Mouse (Mus musculus): ENCODE results near the gene Rnf216. TPM values are rescaled to one million over a fixed set of nuclear protein-coding genes. Genes with fewer than 3 reads are reported as not detected.

Rnf216 gene
- total RNA-seq, 1 experiment from 2014 or later: 127 TPM

DNA sequence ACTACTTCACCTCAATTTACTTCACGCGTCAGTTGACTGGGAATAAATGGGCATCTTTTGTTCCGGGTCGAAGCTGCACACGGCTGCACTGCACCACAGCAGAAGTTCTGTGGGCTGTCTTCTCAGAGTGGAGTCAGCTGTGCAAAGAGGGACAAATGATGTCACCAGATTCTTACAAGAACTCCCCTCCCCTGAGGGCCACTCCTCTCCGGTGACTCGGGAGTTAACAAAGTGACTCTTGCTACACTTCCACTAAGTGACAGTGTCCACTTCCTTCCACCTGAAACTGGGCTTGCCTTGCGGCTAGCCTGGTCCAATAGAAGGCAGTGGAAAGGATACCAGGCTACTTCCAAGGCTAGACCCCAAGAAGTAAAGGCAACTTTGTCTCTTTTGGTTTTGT is 9.3 kb upstream of the Rnf216 start:
- no peak for ATAC-seq (ENCODE audit: extremely low read depth, insufficient number of reproducible peaks, low FRiP score, poor library complexity, severe bottlenecking)

DNA sequence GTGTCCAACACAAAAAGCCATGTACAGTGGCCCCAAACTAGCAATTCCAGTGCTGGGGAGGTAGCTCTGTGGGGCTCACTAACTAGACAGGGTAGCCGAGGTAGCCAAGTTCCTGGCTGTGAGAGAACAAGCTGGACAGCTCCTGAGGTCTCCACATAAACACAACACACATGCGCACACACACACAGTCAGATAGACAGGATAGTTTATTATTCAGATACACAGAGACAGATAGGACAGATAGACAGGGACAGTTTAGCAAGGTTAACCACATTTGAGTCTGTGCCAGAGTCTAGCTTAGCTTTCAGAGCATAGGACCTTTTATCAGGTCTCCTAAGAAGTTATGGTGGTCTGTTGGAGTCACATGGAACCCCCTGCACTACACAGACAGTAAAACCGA is 6.0 kb downstream of the Rnf216 start:
- ATAC-seq (ENCODE audit: extremely low read depth, insufficient number of reproducible peaks, low FRiP score, poor library complexity, severe bottlenecking): no peak

DNA sequence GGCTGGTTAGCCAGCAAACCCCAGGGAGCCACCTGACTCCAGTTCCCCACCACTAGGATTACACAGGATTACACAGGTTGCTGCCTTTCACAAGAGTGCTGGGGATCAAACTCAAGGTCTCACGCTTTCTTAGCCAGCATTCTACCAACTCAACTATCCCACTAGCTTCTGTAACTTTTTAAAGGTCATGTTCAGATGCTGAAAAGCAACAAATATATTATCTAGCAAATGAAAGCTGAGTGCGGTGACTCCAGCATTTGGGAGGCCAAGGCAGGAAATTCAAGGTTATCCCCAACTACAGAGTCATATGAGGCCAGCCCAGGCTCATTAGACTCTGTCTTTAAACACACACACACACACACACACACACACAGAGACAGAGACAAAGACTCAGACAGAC is 9.6 kb downstream of the Rnf216 start:
- ATAC-seq (ENCODE audit: extremely low read depth, insufficient number of reproducible peaks, low FRiP score, poor library complexity, severe bottlenecking): no peak

DNA sequence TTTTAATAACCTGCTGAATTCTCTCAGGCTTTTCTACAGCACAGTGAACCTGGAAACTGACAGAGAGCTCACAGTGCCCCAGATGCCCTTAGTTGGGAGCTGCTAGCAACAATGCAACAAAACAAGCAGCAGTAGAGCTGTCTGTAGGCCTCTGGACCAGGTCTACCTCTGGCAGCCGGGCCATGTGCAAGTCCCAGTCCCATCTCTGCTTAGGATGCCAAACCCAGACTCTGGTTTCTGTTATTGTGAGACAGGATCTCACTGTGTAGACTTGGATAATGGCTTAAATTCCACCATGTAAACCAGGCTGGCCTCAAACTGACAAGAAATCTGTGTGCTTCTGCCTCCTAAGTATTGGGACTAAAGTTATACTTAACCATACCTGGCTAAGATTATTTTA is 11.2 kb downstream of the Rnf216 start:
- ATAC-seq (ENCODE audit: extremely low read depth, insufficient number of reproducible peaks, low FRiP score, poor library complexity, severe bottlenecking): no peak

DNA sequence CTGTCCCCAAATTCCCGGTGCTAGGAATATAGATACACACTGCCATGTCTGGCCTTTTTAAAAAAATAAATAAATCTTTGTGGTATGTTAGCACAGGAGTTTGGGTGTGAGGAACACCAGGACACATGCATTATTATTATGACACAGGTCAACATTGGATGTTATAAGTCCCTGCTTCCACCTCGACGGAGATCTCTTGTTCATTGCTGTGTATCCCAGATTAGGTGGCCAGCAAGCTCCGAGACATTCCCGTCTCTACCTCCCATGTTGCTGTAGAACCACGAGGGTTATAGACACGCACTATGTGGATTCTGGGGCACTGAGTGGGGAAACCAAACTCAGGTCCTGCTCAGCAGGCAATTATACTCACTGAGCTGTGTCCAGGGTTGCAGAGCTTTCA is 17.5 kb downstream of the Rnf216 start:
- ATAC-seq (ENCODE audit: extremely low read depth, insufficient number of reproducible peaks, low FRiP score, poor library complexity, severe bottlenecking): no peak

DNA sequence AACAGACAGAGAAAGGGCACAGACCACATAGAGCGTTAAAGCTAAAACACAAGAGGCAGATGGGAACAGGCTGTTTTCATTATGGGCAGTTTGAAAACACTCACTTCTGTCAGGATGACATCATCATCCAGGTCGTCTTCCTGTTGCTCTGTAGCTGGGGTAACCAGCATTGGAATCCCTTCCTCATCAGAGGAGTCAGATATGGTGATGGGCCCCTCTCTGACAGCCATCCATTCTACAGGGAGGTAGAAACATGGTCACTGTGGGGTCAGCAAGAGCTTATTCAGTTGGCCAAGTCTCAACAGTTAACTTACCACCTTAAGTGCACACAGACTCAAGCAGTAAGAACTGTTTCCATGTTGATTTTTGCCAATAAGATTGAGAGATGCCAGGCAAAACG is 19.9 kb downstream of the Rnf216 start:
- no peak for ATAC-seq (ENCODE audit: extremely low read depth, insufficient number of reproducible peaks, low FRiP score, poor library complexity, severe bottlenecking)

DNA sequence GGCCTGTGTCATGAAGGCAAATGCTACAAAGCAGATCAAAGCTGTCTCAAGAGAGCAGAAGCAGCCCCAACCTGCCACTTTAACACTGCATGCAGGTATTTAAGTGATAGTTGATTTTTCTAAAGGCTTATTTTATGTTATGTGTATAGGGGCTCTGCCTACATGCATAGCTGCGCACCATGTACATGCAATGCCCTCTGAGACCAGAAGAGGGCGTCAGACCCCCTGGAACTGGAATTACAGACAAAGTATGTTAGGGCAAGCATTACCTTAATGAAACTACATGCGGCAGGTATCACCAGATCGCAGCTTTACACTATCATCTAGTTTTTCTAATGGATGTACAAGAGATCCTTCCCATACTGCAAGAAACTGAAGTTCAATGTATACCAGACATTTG is 27.9 kb downstream of the Rnf216 start:
- ATAC-seq (ENCODE audit: extremely low read depth, insufficient number of reproducible peaks, low FRiP score, poor library complexity, severe bottlenecking): no peak

DNA sequence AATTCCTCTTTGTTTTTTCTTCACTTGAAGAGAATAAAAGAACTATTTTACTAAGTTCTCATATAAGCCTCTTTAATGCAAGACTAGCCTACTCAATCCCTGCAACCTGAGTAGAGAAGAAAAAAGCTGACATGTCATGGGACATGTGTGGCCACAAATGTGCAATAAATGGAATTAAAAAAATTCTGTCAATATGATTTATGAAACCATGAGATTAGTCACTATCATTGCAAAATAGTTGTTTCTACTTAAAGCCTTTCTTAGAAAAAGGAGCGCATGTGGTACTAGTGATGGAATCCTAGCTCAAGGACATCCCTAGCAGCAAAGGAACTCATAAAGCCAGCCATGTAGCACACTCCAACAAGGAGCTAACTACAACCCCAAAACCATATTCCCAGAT is 33.0 kb downstream of the Rnf216 start:
- no peak for ATAC-seq (ENCODE audit: extremely low read depth, insufficient number of reproducible peaks, low FRiP score, poor library complexity, severe bottlenecking)

DNA sequence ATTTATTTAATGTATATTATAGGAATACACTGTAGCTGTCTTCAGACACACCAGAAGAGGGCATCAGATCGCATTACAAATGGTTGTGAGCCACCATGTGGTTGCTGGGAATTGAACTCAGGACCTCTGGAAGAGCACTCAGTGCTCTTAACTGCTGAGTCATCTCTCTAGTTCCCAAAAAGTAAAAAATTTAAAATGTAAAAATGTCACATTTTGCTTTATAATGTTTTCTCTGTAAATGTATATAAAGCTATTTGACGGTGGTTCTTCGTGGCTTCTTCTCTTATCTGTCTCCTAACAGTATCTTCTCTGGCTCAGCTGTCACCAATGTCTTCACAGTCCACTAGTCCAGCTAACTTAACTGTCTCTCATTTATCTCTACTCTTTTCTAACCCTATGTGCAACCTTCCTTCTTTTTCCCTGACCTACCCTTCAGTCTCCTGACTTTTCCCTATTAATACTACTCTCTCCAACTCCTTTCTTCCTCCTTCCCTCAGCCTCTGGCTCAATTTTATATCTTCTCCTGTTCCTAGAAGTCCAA is 36.1 kb downstream of the Rnf216 start:
- no peak for ATAC-seq (ENCODE audit: extremely low read depth, insufficient number of reproducible peaks, low FRiP score, poor library complexity, severe bottlenecking)

DNA sequence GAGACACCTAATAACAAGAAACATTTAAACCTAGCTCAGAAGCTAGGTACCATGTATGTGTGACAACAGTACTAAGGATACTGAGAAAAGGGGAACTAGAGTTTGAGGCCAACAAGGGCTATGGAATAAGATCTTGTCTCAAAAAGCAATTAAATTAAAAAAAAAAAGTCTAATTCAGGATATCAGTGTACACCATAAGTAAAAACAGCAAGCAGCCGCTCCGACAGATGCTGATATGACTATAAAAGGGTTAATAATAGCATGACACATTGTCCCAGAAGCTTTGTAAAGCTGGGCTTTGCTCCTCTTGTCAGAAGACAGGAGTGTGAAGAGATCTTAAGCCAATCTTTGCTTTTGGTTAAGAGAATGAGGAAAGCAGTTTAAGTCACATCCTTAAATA is 36.8 kb downstream of the Rnf216 start:
- no peak for ATAC-seq (ENCODE audit: extremely low read depth, insufficient number of reproducible peaks, low FRiP score, poor library complexity, severe bottlenecking)

DNA sequence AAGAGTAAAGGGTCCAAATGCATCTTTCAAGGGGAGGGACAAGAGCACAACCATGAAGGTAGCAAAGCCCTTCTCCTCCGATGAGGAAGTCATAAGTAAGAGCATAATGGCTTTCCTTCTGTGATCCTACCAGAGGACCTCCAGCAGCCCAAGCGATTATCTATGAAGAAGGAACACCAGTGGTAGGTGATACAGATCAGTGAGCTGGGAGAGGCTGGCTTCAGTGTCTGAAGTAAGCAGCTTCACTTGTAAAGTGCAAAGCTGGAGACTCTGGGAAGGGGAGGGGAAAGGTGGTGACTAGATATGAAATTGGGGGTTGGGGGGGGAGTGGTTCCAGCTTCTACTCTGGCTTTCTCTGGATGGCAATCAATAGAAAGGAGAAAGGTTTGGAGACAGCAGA is 43.7 kb downstream of the Rnf216 start:
- no peak for ATAC-seq (ENCODE audit: extremely low read depth, insufficient number of reproducible peaks, low FRiP score, poor library complexity, severe bottlenecking)

DNA sequence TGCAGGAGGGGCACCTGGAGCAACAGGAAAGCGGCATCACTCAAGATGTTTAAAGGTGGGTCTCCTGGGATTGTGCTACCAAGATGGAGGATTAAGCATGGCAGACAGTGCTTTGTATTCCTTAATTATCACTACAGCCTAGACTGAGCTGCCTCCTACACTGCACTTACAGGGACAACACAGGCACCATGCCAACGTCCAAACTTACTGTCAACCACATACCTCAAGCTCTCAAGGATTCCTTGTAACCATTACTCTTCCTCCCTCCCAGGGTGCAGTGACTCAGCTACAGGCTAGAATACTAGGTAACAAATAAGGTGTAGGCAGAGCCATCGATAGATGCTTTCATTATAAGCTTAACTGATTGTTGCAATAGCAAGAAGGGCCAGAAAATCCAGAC is 44.4 kb downstream of the Rnf216 start:
- no peak for ATAC-seq (ENCODE audit: extremely low read depth, insufficient number of reproducible peaks, low FRiP score, poor library complexity, severe bottlenecking)

DNA sequence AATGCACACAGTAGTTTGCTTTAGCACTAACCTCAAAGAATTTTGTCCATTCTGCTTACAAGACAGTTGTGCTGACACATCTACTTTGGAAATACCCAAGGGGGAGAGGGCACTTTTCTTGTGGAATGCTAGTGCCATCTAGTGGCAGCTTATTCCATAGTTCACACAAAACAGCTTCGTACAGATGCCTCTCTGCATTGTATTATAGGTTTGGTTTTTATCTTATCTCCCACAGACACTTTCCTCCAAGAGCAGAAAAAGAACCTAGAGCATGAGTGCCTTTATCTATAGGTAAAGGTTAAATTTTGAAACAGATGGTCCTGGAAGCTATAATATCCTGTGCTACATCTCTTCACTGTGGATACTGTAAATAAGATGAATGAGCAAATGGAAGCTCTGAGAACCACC is 46.2 kb downstream of the Rnf216 start:
- peak; percentile 94 for ATAC-seq (ENCODE audit: extremely low read depth, insufficient number of reproducible peaks, low FRiP score, poor library complexity, severe bottlenecking)

DNA sequence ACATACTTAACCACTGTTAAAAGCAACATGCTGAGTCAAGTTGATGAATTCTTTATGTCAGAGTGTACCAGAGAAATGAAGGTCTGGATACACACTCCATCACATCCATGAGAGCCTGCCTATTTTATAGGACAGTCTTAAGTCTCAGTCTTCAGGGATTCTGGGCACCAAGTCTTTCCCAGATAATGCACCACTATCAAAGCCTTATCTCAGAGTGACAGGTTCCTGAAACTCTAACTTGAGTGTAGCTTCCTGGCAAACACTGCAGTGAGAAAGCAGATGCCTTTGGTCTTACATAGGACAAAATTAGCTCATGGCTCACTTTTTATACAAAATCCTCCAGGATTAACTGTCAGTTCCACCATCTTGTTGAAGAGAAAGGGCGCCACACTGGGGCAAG is 46.7 kb downstream of the Rnf216 start:
- ATAC-seq (ENCODE audit: extremely low read depth, insufficient number of reproducible peaks, low FRiP score, poor library complexity, severe bottlenecking): no peak

DNA sequence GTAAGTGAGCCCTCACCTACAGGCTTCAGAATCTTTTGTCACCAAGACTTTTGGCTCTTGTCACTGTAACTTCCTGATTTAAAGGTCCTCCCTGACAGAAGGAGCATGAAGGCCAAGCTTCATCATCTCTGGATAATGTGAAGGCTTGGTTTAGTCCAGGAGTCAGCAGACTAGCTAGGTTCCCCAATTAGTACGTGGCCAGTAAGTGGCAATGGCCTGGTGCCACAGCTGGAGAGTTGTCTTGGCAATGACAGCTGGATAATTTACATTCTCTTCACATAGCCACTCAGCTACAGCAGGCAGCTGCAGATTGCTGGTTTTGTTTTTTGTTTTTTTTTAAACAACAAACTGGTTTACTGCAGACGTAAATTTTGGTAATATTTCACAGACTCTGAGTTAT is 47.6 kb downstream of the Rnf216 start:
- ATAC-seq (ENCODE audit: extremely low read depth, insufficient number of reproducible peaks, low FRiP score, poor library complexity, severe bottlenecking): no peak

DNA sequence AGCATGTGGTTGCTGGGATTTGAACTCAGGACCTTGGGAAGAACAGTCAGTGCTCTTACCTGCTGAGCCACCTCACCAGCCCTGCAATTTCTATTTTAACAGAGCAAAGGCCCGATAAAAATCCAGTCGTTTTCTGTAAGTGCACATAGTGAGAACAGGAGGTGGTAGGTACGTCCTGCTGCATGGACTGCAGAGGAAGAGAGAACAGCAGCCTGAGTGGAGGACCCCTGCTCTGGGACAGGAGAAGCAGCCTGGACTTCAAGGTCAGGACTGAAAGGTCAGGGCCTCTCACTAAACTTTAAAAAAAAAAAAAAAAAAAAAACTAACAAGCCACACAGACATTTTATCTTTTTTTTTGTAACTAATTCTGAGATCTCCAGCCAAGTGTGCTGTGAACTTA is 50.5 kb downstream of the Rnf216 start:
- no peak for ATAC-seq (ENCODE audit: extremely low read depth, insufficient number of reproducible peaks, low FRiP score, poor library complexity, severe bottlenecking)

DNA sequence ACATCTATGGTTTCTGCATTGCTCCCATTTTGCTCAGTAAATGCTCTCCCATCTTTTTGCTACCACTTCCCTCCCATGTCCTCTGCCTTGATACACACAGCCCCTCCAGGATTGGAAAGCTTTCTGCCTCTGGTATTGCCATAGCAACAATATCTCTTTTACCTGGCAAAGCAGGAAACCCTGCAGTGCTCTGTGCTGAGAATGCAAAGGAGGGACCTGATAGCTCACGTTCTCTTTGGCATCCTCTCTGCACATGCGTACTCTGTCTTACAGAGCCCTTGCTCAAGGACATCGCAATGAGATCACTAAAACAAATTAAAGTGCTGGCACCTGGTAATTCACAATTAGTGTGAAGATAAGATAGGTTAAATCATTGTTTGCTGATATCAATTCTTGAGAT is 51.3 kb downstream of the Rnf216 start:
- ATAC-seq (ENCODE audit: extremely low read depth, insufficient number of reproducible peaks, low FRiP score, poor library complexity, severe bottlenecking): no peak

DNA sequence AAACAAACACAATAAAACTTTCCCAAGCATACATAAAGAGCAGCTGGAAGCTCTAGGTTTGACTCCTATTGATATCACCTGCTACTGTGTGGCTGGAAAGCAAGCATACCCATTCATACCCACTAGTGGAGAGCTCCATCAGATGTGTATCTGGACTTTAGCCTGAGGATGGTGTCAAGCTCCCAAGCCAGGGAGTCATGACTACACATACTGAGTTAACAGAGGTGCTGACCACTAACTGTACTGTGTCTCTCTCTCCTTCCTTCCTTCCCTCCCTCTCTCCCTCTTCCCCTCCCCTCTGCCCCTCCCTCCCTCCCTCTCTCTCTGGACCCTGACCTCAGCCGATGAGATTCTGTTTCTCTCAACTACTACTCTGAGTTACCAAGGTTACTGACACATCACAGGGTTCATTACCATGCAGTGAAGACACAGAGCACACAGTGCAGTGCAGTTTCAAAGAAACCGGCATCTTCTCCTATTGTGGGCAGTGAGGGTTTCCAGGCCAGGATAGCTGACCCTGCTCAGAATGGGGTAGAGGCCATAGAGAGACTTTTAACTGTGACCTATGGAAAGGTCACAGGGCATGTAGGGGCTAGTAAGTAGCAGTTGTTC is 51.9 kb downstream of the Rnf216 start:
- no peak for ATAC-seq (ENCODE audit: extremely low read depth, insufficient number of reproducible peaks, low FRiP score, poor library complexity, severe bottlenecking)

DNA sequence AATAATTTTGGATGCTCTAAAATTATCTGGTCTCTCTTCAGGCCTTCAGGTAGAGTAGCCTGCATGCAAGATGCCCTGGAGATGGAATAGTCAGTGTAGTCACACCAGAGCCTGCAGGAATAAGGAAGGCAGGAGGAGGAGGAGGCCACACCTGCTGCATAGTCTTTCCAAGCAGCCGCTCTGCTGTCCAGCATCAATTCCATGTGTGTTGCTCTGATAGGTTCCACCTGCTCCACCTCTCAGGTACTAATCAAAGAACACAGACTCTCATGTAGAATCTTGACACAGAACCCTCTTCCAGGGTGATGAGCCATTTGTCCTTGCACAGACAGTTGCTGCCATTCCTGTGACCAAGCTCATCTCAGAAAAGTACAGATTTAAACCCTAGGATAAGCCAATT is 52.8 kb downstream of the Rnf216 start:
- ATAC-seq (ENCODE audit: extremely low read depth, insufficient number of reproducible peaks, low FRiP score, poor library complexity, severe bottlenecking): no peak

DNA sequence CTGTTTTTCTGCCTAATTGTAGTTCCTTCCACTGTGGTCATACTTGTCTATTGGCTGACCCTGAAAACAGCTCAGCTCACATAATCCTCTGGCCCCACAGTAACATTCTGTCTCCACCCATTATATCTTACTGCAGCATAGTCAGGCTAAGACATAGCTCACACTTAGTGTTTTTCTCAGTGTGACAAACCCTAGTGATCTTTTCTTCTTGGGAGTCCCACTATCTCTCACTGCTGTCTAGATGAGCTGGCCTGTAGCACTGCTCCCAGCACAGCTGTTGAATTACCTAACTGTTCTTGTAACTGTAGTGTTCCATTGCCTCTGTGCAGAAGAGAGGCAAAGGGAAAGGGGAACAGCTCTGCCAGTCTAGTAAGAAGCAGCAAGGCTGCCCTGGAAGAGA is 53.6 kb downstream of the Rnf216 start:
- ATAC-seq (ENCODE audit: extremely low read depth, insufficient number of reproducible peaks, low FRiP score, poor library complexity, severe bottlenecking): no peak

DNA sequence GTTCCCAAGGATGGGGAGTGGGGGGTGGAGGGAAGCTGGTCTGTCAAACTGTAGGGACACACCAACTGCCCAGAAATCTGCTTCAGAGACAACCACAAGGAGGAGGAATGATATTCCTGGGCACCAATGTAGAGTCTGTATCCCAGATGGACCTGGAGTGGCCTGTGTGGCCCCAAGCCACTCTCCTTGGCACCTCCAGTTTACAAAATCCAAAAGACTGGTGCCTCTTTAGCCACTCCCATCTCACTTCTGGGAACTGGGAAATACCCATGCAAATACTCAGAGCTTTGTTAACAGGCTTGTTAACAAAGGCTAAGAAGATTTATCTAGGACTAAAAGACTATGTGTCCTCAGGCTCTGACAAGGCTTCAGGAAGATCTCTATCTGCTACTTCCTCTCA is 54.1 kb downstream of the Rnf216 start:
- ATAC-seq (ENCODE audit: extremely low read depth, insufficient number of reproducible peaks, low FRiP score, poor library complexity, severe bottlenecking): no peak
